Mouse (Mus musculus) left cerebral cortex, adult 8-10 months (tissue): ENCODE measurements at regions not wholly inside any gene's neighbourhood (a gene's known extent, or its start where the extent isn't known, plus 50 kb on each side); places are given as distances from the start of the nearest gene placed in this dataset.

Experiments
- DNase-seq, 2 experiments: peaks; one replicate each; pipeline ENCODE4 v3.0.0; 2022; ENCODE audit warnings: low spot score in 2 of 2

DNA sequence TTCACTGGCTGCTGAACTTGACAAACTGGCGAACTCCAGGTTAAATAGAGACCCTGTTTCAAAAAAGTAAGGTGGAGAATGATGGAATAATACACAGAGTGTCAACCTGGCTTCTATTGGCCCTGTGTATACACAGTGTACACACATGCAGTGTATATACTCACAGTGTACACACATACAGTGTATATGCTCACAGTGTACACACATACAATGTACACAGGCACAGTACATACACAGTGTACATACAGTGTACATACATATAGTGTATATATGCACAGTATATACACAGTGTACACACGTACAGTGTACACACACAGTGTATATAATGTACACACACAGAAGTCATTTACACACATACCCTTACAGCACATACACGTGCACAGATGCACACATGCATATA lies 52.4 kb upstream of the Aldh1b1 start:
- no peak for DNase-seq

DNA sequence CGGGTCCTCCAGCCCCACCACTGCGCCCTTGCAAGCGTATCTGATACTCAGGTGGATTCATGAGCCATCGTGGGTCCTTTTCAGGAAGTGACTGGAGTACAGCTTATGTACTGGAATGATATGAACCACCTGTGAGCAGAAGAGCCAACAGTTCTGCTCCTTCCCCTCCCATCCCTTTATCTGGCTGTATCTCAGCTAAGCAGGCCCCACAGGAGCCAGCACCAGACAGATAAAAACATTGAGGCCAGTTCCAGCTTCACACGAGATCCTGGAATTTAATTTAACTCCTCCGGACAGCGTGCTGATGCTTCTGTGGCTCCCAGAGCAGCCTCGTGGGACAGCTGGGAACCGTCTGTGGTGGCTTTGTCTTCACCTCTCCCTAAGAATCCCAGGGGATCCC lies 53.1 kb upstream of the Aldh1b1 start:
- no peak for DNase-seq

DNA sequence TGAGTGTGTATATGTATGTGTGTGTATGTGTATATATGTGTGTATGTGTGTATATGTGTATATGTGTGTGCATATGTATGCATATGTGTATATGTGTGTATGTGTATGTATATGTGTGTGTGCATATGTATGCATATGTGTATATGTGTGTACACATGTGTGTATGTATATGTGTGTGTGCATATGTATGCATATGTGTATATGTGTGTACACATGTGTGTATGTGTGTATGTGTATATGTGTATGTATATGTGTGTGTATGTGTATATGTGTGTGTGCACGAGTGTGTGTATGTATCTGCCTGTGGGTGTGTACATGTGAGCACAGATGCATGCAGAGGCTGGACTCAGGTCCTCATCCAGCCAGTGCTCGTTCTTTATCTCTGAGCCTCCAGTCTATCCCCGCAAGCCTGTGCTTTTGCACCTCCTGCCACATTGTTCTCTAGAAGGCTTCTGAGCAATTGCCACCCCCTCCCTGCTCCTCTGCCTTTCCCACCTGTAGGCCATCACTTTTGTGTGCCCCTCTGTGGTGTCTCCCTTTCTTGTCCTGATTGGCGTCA lies 53.9 kb upstream of the Aldh1b1 start:
- DNase-seq, result no peak

DNA sequence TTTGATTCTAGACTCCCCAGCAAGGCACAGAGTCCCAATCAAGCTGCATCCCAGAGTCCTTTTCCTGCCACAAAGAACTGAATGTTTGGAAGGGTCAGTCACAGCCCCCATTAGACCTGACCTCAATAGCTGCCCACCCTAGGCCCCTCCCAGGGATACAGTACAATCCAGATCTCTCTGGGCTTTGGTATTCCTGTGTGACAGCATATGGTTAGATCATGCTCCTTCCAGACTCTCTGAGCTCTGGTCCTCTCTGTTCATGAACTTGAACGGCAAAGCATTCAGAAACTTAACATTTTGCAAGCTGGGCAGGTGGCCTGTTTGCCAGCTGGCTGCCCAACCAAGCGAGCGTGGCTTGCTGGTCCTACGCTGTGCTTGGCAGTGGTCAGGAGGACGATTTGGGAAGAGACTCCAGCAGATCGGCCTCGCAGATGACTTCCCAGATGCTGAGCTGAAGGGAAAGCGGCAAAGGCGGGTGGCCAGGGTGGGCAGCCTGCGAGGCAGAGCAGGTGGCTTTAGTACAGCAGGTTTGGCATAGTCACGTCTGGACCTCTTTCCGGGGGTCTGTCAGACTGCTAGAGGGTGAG lies 58.0 kb upstream of the Aldh1b1 start:
- no peak for DNase-seq

DNA sequence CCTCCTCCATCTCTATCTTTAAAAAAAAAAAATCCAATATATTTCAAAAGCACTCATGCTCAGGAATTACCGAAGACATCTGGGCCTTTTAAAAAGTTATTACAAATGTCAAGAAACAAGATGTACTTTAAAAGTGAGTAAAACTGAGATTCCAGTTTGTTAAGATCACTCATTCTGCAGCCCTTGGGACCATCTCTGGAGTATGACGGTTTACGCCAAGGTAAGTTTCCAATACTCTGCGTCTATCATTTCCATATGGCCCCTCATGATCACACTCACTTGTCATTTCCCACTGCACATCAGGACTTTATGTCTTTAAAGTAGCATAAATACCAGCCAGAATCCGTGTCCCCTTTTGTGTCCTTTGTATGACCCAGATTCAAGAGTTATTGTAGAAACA lies 58.5 kb upstream of the Aldh1b1 start:
- DNase-seq, result no peak

DNA sequence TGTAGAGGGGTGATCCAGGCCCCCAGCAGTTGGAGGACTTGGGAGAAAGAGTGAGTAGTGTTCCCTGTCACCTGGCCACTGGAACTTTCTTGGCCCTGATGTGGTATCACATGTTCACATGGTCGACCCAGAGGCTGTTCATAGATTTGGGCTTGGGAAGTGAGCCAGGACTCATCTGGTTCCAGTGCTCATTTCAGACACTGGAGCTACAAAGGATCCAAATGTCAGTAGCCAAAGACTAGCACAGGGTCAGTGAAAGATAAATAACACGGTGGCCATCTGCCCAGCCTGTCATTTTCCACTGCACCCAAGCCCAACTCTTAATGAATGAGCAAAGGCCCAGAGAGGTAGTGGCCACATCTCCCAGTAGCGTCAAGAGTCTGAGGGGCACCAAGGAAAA lies 59.1 kb upstream of the Aldh1b1 start:
- DNase-seq, result no peak

DNA sequence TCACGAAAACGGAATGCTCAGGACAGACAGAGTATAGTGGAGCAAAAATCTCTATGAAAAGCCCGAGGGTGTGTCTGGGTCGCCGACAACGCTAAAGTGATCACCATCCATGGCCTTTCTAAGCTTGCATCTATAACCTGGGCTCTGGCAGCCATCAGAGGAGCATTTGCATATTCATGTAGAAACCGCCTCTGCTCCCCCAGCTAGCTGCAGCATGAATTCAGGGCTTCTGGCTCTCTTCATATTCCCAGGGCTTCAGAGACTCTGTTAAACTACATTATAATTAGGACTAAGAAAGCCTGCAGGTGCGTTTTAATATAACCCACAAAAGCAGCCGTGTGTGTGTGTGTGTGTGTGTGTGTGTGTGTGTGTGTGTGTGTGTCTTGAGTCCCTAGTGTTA lies 59.7 kb upstream of the Aldh1b1 start:
- DNase-seq, result no peak

DNA sequence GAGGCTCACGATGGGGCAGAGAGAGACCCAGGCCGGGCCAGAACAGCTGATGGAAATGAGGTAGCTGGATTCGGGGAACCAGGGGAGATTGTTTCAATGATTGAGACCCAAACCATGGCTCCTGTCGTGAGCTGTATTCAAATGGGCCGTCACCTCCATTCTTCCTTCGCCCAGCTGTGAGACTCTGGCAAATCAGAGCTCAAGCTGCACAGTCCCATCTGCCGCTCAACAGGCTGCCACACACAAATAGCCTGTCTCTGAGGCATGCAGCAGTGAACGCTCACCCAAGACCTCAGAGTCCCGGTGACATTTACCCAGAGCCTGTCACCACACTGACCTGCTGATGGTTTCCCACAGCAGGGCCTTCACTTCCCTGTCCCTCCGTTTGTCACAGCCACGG lies 60.1 kb upstream of the Aldh1b1 start:
- DNase-seq, result no peak

DNA sequence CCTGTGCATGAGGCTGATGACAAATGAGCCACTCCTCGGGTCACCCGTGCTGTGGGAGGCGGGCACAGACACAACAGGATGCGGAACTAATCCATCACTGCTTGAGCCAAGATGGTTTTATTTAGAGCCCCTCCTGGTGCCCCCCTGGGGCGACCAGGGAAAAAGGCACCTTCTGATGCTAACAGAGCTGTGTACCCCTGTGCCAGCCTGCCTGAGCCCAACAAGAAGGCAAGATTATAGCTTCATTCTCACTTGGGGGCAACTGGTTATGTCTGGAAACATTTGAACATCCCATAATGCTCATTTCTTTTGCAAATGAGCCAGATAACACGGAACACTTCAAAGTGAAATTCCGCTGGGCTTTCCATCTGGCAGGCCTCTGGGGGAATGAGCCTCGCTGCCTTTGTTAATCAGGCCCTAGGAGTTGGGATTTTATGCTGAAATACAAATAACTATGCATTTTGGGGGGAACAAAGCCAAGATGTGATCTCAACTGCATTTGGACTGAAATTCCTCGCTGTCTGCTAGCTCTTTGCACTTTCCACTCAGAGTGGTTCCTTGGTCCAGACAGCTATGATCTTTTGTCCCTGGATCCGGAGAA lies 62.5 kb upstream of the Aldh1b1 start:
- no peak for DNase-seq

DNA sequence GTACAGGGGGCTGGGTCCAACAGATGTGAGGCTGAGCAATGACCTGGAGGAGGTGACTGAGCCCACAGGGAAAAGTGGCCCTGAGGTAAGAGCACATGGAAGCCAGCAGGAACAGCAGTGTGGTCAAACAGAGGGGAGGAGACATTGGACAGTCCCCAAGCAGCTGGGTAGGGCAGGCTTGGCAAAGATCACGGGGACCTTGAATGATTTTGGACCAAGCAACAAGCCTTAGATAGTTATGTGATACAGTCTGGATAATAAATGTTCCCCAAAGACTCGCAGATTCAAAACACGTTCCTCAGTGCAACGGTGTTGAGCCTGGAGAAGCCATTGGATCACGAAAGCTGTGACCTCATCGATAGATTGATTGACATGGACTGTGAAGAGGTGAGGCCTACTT lies 64.8 kb upstream of the Aldh1b1 start:
- DNase-seq, result no peak

DNA sequence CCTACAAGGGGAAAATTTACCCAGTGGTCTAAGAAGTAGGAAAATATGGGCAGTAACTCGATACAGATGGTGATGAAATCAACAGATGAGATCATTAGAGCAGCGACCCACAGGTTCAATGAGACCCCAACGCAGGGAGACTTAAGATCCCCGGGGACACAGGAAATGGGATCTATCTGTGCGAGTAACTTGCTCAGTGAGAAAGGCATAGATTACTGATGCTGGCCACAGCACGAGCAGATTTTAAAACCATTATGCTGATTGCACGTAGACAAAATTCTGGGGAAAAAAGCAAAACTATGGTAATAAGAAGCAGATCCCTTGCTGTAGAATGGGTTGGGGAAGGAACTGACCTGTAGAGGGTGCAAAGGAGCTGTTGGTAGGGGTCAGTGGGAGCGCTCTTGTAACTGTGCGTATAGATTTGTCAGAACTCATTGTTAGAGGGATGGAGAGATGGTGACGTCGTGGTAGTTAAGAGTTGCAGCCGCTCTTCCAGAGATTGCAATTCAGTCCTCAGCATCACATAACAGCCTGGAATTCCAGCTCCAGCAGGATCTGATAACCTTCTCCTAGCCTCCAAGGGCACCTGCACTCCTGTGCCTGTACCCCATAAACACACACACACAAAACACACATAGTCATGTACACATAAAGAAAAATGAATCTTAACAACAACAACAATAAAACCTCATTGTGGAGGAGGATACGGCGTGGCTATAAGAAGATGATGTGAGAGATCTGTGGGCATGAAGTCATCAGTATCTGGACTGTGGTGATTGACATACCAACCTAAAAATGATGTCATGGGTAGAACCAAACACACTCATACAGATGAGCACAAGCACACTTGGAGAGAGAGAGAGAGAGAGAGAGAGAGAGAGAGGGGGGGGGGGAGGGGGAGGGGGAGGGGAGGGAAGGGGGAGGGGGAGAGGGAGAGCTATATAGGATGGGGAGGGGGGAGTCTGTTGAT lies 67.7 kb upstream of the Aldh1b1 start:
- DNase-seq, result no peak

DNA sequence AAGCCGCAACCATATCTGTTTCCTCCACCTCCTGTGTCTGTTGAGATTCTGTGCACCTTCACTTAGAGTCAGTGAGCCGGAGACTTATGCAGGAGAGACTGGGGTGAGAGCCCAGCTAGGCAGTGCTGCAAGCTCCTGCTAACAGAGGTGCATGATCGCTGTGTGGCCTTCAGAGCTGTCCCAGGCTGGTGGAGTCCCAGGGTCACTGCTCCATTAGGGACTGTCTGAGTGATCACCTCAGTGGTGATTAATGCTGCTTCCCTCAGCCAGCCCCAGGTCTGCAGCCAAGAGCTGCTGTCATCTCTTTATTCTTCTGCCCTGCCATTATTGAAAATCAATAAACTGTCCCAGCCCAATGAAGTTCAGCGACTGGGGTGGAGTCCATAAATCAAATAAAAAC lies 69.0 kb upstream of the Aldh1b1 start:
- no peak for DNase-seq

DNA sequence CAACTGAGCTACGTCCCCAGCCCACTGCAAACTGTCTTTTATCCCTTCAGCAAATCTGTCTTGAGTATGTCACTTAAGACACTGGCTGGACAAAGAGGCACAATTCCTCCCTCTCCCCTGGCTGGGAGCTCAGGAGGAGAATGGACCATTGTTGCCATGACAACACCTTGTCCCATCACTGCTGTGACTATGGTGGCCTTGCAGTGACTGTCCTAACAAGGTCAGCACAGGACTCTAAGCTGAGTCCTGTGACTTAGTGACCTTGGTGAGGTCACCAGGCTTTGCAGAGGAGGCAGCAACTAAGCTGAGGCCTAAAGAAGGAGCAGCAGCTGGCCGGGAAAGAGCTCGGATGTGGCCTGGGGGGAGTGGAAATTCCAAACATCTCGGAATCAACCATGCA lies 70.0 kb upstream of the Aldh1b1 start:
- no peak for DNase-seq

DNA sequence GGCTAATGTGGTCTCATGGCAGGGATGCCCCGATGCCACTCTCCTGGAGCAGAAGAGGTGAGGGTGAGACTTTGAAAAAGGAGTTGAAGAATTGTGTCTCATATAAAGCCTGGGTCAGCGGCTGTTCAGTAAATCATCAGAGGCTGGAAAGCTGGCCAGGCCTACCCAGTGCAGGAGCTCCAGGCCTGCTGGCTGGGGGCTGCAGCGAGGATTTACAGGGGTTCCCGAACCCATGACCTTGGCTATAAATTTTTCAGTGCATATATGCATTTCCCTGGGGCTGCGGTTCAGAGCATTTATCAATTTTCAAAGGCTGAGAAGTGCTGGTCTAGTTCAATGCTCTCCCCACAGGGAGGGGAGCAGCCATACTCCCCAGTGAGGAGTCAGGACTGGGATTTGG lies 70.9 kb upstream of the Aldh1b1 start:
- no peak for DNase-seq

DNA sequence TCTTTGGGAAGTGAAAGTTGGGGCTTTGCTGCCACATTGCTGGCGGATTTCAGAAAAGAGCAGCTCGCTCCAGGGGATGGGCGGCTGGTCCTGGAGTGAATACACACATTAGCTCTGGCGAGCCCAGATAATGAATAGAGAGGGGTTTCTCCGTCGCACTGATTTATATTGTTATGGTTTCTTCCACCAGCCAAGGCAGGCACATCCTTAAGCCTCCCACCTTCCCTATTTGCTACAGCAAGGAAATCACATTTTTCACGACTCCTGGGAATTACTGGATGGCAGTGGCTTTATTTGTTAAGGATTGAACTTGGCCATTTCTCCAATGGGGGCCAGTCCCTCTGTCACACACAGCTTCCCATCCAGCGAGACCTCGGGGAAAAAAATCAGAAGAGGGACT lies 71.3 kb upstream of the Aldh1b1 start:
- no peak for DNase-seq

DNA sequence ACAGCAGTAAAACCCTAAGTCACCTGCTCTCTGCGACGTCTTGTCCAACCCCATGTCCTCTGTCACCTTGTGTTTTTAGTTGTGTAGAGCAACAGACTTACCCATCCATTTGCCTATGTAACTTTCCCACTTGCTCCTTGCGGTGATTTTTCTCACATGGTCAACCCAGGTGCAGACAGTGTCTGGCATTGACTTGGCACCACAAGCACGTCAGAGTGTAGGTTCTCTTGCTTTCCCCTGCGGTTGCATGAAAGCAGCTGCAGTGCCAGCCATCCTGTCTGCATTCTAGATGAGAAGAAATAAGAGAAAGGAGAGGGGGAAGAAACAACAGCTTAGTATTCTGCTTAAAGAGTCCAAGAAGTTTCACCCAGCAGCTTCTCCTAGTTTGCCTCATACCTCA lies 72.0 kb upstream of the Aldh1b1 start:
- DNase-seq, result no peak

DNA sequence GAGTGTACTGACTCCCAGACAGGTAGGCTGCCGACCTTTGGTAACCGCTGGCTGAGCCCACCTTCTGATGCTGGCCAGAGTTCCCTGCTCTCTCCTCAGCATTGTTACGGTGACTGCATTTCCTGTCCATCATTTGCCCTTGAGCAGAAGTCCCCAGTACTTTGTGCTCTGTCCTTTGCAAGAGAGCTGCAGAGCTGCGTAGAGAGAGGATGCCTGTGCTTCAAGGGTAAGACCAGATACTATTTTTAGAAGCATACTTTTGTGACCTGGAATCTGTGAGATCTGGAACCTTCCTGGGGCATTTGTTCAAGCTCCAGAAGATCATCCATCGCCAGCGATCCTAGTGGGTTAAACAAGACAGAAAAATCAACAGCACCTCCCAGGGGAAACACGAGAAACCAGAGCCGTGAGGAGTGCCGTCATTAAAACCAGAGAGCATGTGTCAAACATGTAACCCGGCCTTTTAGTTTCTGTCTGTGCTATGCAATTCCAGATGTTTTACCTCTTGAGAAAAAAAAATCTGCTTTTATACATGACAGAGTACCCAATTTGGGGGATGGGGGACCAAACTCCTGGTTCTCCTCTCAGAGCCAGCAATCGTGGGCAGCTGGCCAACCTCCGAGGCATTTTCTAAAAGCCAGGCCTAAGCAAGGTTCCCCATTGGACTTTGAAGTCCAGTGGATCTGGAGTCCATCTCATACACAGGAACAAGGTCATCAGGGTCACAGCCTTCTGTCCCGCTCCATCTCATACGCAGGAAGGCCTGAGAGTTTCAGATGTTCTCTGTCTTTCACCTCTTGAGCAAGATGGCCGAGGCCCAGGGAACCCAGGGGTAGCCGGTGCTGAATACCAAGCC lies 73.5 kb upstream of the Aldh1b1 start:
- no peak for DNase-seq

DNA sequence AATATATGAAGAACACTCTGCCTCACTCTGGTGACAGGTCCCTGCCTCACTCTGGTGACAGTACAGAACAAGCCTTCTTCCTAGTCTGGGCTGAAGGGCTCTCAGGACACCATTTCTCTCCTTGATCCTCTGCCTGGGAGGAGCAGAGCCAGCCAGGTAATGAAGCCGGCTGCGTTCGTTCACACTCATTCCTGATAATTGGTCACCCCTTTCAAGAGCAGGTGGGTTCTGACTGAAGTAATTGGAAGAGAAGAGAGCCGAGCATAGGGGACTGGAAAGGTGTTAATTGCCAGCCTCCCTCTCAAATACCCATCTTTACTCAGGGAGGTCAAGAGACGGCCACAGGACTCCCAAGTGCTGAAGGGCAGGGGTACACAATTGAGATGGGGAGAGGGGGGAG lies 78.5 kb upstream of the Aldh1b1 start:
- DNase-seq, result no peak

DNA sequence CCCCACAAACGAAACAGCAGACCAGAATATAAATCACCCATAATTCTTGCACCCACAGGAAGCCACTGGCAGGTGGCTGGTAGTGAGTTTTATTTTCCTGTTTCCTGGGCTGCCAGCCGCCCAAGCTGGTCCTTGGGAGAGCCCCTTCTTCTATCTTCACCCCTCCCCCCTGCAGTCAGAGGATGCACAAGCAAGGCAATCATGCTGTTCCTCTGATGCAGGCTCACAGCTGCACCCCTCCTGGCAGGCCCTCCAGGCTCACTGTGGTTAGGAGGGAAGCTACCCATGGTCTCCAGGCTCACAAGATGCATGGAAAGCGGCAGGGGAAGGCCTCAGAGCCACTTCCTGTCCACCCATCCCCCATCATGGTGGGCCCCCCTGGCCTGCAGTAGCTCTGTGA lies 79.3 kb upstream of the Aldh1b1 start:
- DNase-seq, result no peak

DNA sequence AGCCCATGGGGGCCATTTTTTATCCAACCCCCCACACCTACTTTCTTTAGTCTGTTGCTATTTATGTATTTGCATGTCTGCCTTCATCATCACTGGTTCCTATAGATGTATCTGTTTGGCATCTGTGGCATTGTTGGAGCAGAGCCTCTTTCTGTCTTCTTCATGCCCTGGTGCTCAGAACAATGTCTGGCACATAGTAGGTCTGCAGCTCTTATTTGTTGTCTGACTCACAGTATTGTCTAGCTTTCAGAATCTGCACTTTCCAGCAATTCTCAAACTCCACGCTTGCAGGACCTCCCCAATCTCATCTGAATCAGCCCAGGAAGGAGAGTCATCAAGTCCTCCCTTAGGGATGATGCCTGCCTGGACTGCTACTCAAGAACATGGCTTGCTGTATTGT lies 82.9 kb upstream of the Aldh1b1 start:
- DNase-seq, result no peak

DNA sequence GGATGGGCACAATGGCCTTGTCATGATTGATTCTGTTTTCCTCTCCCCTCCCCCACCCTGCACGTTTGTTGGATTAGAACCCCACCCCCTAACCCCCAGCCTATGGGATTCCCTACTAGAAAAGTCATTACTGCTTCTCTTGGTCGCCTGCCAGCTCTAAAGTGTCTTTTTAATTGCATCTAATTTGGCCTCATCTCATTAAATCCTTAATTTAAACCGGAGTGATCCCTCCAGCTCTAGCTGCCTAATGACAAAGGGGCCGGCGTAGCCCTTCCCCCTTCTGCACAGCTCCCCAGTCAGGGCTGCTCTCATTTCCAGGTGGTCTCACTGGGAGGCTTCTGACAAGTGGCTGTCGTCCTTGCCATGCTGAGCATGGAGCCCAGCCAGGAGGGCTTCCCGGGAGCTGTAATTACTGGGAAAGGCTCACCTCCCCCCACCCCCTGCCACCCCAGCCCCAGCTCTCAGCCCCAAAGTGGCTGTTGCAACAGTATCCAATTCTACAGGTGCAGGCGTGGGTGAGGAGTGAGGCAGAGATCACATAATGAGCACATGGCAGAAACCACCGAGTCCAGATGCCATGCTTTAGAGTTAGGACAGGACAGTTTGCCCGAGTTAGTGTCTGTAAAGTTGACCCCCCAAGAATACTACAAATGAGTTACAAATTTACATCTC lies 84.8 kb upstream of the Aldh1b1 start:
- no peak for DNase-seq
